Mouse (Mus musculus) heart, adult 2 months (tissue): ENCODE results near the gene Rfc4. TPM values are rescaled to one million over a fixed set of nuclear protein-coding genes. Genes with fewer than 3 reads are reported as not detected.

ENCODE experiments used
- DNase-seq, 2 experiments: peaks; one replicate each; pipeline ENCODE4 v3.0.0; 2021
- H3K27ac ChIP-seq: fragments of 200-600 bp; 2 replicates; pipeline ENCODE4 v1.8.1; 2022
- H3K27me3 ChIP-seq: fragments of 200-500 bp; 2 replicates; pipeline ENCODE4 v1.6.1; 2012; ENCODE audit warnings: mild to moderate bottlenecking, low read length, inconsistent platforms, mixed read lengths; ENCODE audit not compliant: control insufficient read depth, insufficient read depth
- H3K36me3 ChIP-seq: fragments of 200-500 bp; 2 replicates; pipeline ENCODE4 v1.6.1; 2012; ENCODE audit warnings: low read length, inconsistent platforms; ENCODE audit not compliant: control insufficient read depth, insufficient read depth
- H3K4me1 ChIP-seq: fragments of 200-500 bp; 2 replicates; pipeline ENCODE4 v1.6.1; 2011; ENCODE audit warnings: low read length; ENCODE audit not compliant: control insufficient read depth, insufficient read depth
- H3K4me3 ChIP-seq: fragments of 200-600 bp; 2 replicates; pipeline ENCODE4 v1.8.1; 2022
- H3K79me2 ChIP-seq: fragments of 200-500 bp; replicated peaks from 2 replicates; pipeline ENCODE4 v1.6.1; 2012; ENCODE audit warnings: mild to moderate bottlenecking, inconsistent platforms, low read length, moderate library complexity, mixed read lengths; ENCODE audit not compliant: control insufficient read depth, insufficient read depth
- H3K9ac ChIP-seq: fragments of 200-500 bp; 2 replicates; pipeline ENCODE4 v1.6.1; 2012; ENCODE audit warnings: low read depth, mild to moderate bottlenecking, control low read depth, inconsistent platforms, low read length, mixed read lengths
- CTCF ChIP-seq: fragments of 200-600 bp; IDR thresholded peaks from 2 replicates; pipeline ENCODE4 v1.8.1; 2022; ENCODE audit warnings: antibody characterized with exemption, mild to moderate bottlenecking, moderate library complexity
- EP300 ChIP-seq: fragments of 200-500 bp; IDR thresholded peaks from 2 replicates; pipeline ENCODE4 v1.6.1; 2011; ENCODE audit warnings: low read depth, low read length, control low read depth; ENCODE audit not compliant: insufficient read depth
- POLR2A ChIP-seq: fragments of 200-500 bp; IDR thresholded peaks from 2 replicates; pipeline ENCODE4 v1.6.1; 2011; ENCODE audit warnings: mild to moderate bottlenecking, low read depth, low read length, control low read depth; ENCODE audit not compliant: insufficient read depth
- WGBS: fragments of 180-500 bp; shearing (Covaris S2); methylation state at CpG from one replicate; pipeline ENCODE4 v1.1.7; 2018; 5-methylcytosine and 5-hydroxymethylcytosine counted together
- intact Hi-C: fragments of 180-260 bp; cut with DNase I; formaldehyde crosslinking; loops from one replicate; pipeline ENCODE4 v1.15.1; 2025
- polyA plus RNA-seq: library from polyadenylated mRNA; depleted of rRNA; stranded (reverse); fragments of >200 nt; gene quantifications from 2 replicates; pipeline ENCODE4 v1.2.3, GENCODE M21; 2012
- total RNA-seq, 2 experiments: library from RNA; stranded (reverse); gene quantifications; 2 replicates each; pipeline ENCODE4 v1.2.3; 2021

The Rfc4 gene
- total and polyA plus RNA-seq, 3 experiments = 1.5 to 7.3 (median 6.2) TPM

DNA sequence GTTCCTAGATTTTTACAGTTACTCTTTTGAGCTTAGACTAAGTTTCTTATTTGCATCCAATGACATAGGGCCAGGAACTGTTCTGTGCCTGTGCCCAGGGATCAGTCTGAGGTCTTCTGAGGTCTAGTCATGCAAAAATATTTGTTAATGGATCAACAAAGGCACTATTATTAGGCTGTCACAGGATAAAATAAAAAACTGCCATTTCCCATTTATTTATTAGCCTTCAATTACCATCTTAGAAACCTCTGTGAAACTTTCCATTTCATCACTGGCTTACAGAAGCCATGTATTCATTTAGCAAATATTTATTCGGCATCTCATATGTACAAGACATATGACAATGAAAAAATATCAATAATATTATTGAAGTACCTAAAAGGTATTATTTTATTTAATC is 39.1 kb upstream of the Rfc4 start:
- DNase-seq = no peak
- intact Hi-C loops = no loop called here
- no peak for TF ChIP-seq POLR2A
- TF ChIP-seq CTCF = no peak
- TF ChIP-seq EP300 = no peak
- Histone ChIP-seq H3K27me3 (no peaks in the 10 kb centered on the region), H3K9ac (no peak overlapping the region), H3K27ac (peak overlapping the region; percentile 77), H3K4me1 (peaks cover 6% of the 10 kb centered on the region), H3K4me3 (no peak overlapping the region), H3K79me2 (no peaks in the 10 kb centered on the region), H3K36me3 (no peaks in the 10 kb centered on the region)
- 62% methylated on average over 1 of the region's 1 CpGs for WGBS

- DNase-seq = no peak
- intact Hi-C loops = loop anchor here (2.0 kb wide), 2 partner anchors 49 to 75 kb away; no protein-coding TSS in a partner anchor
- peak overlapping the region; percentile 75 for H3K27ac ChIP-seq
- no peak overlapping the region for H3K9ac ChIP-seq
- WGBS = 77% methylated on average over 9 of the region's 9 CpGs
- no peak overlapping the region for H3K4me3 ChIP-seq
- no peaks in the 10 kb centered on the region for H3K79me2 ChIP-seq
- TF ChIP-seq EP300 (no peak), CTCF (peak; percentile 35)
- no peaks in the 10 kb centered on the region for H3K36me3 ChIP-seq
- H3K4me1 ChIP-seq = peaks cover 6% of the 10 kb centered on the region
- no peaks in the 10 kb centered on the region for H3K27me3 ChIP-seq
These were observed 37.9 kb upstream of the Rfc4 start for GRCm38 (mm10) chr16:23165441-23165840.

DNA sequence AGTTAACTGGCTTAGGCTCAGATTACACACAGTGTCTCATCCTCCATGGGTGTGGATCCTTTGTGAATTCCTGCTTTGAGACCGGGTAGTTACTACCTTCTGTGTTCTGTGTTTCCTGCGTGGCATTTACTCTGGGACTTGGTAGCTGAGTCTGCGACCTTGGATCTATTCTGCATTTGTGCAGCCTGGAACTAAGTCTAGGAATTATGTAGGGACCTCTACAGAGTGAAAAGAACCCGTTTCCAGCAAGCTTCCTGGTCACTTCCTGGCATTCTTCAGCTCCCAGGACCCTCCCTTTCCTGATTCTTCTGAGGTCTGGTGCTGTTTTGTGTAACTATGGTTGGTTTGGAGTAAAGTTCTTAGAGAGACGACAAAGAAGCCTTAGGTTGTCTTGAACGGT is 36.9 kb upstream of the Rfc4 start:
- Histone ChIP-seq H3K4me3 (peak overlapping the region; percentile 24; the same call in 1 of the 2 replicates), H3K9ac (no peak overlapping the region), H3K4me1 (peaks cover 6% of the 10 kb centered on the region), H3K36me3 (no peaks in the 10 kb centered on the region), H3K27me3 (no peaks in the 10 kb centered on the region), H3K79me2 (no peaks in the 10 kb centered on the region), H3K27ac (peak overlapping the region; percentile 75)
- intact Hi-C loops = loop anchor here (2.0 kb wide), 2 partner anchors 50 to 76 kb away; no protein-coding TSS in a partner anchor
- TF ChIP-seq CTCF (no peak), POLR2A (peak; percentile 21; the same call in 1 of the 2 replicates), EP300 (0 out of 2 replicates have a peak, but pooled peaks have one; percentile 51)
- 40% methylated on average over 6 of the region's 6 CpGs for WGBS
- DNase-seq = peak in 1 of 2 experiments; percentile 51

DNA sequence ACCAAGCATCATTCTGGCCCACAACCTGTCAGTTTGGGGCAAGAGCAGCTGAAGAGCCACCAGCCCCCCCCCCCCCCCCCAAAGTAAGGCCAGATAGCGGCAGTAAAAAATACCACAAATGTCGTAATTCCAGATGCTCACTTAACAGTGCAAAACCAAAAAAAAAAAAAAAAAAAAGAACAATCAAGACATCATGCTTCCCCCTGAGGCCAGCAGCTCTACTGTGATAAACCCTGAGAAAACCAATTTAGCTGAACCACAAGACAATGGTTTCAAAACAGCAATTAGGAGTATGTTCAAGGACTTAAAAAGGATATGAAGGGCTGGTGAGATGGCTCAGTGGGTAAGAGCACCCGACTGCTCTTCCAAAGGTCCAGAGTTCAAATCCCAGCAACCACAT is 34.6 kb upstream of the Rfc4 start:
- DNase-seq = no peak
- Histone ChIP-seq H3K4me3 (no peak overlapping the region), H3K27ac (no peak overlapping the region), H3K36me3 (no peaks in the 10 kb centered on the region), H3K79me2 (no peaks in the 10 kb centered on the region), H3K4me1 (peaks cover 4% of the 10 kb centered on the region), H3K27me3 (no peaks in the 10 kb centered on the region), H3K9ac (no peak overlapping the region)
- intact Hi-C loops = no loop called here
- WGBS = 85% methylated on average over 3 of the region's 3 CpGs
- no peak for TF ChIP-seq POLR2A
- no peak for TF ChIP-seq EP300
- TF ChIP-seq CTCF = no peak

- TF ChIP-seq EP300 (no peak), POLR2A (no peak), CTCF (no peak)
- WGBS = 61% methylated on average over 2 of the region's 2 CpGs
- intact Hi-C loops = no loop called here
These were observed 32.2 kb upstream of the Rfc4 start for GRCm38 (mm10) chr16:23159749-23160148.

DNA sequence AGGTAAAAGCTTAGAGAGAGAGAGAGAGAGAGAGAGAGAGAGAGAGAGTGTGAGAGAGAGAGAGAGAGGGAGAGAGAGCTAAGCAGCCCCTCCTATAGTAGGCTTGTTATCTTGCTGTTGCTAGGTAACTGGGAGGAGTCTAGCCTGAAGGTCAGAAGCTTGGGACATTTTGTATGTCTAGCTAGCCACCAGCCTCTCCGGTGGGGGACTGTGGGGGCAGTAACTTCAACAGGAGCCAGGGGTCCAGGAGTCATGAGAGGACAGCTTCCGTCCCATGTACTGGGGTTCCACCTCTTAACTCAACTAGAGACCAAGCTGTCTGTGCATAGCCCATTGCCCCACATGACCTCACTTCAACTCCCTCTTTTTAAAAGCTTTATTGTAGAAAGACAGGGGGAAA is 31.4 kb upstream of the Rfc4 start:
- H3K27me3 ChIP-seq = no peaks in the 10 kb centered on the region
- no peak for DNase-seq
- intact Hi-C loops = no loop called here
- peaks cover 2% of the 10 kb centered on the region for H3K4me1 ChIP-seq
- no peaks in the 10 kb centered on the region for H3K36me3 ChIP-seq
- 36% methylated on average over 2 of the region's 2 CpGs for WGBS
- no peak overlapping the region for H3K9ac ChIP-seq
- no peak for TF ChIP-seq POLR2A
- TF ChIP-seq CTCF = no peak
- TF ChIP-seq EP300 = no peak
- H3K79me2 ChIP-seq = no peaks in the 10 kb centered on the region
- H3K27ac ChIP-seq = no peak overlapping the region
- H3K4me3 ChIP-seq = no peak overlapping the region

More at GRCm38 (mm10) chr16:23159749-23160148, 32.2 kb upstream of the Rfc4 start:
- DNase-seq = no peak
- no peaks in the 10 kb centered on the region for H3K36me3 ChIP-seq
- H3K27me3 ChIP-seq = no peaks in the 10 kb centered on the region
- H3K4me1 ChIP-seq = peaks cover 2% of the 10 kb centered on the region
- no peak overlapping the region for H3K4me3 ChIP-seq
- H3K27ac ChIP-seq = no peak overlapping the region
- H3K9ac ChIP-seq = no peak overlapping the region
- no peaks in the 10 kb centered on the region for H3K79me2 ChIP-seq
